Mouse (Mus musculus): ENCODE data around the gene Ccdc40.

DNA sequence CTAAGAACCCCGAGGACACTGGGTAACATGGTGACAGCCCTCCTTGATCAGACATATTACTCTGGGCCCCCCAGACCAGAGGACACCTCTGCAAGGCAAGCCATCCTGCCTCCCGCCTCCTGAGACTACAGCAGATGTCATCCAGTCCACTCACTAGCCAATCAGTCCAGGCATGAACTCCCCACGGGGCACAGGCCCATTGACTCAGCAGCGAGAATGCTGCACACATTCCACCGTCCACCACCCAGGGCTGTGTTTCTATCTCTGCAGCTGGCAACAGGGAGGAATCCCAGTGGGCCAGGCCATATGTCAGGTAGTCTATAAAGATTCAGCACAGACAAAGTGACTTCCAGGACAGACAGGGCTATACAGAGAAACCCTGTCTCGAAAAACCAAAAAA lies 20.4 kb upstream of the Ccdc40 start:
- TF ChIP-seq CTCF (IDR thresholded peaks at IDR 0.05) (no peak), EP300 (IDR thresholded peaks at IDR 0.05) (no peak)
